Mouse (Mus musculus) hindbrain, embryonic 15.5 days (tissue): ENCODE results near the gene Slco1b2. TPM values are rescaled to one million over a fixed set of nuclear protein-coding genes. Genes with fewer than 3 reads are reported as not detected.

Source experiments
- ATAC-seq: fragments of 200-750 bp; cut with Nextera tagmentation; 2 replicates; pipeline ENCODE4 v1.8.0; 2017; ENCODE audit warnings: low read depth, moderate number of reproducible peaks, moderate TSS enrichment; ENCODE audit not compliant: low FRiP score
- H3K27ac ChIP-seq: fragments of 300-500 bp; sonication (generic); replicated peaks from 2 replicates; pipeline ENCODE4 v1.5.1; 2015; ENCODE audit warnings: mild to moderate bottlenecking, inconsistent platforms
- H3K27me3 ChIP-seq: fragments of 300-500 bp; sonication (generic); 2 replicates; pipeline ENCODE4 v1.6.1; 2015; ENCODE audit warnings: control low read depth, inconsistent platforms
- H3K36me3 ChIP-seq: fragments of 300-500 bp; sonication (generic); 2 replicates; pipeline ENCODE4 v1.6.1; 2015; ENCODE audit warnings: control low read depth, inconsistent platforms
- H3K4me1 ChIP-seq: fragments of 300-500 bp; sonication (generic); replicated peaks from 2 replicates; pipeline ENCODE4 v1.6.1; 2015; ENCODE audit warnings: control low read depth, inconsistent platforms
- H3K4me2 ChIP-seq: fragments of 300-500 bp; sonication (generic); 2 replicates; pipeline ENCODE4 v1.6.1; 2015; ENCODE audit warnings: moderate library complexity, mild to moderate bottlenecking, inconsistent platforms
- H3K4me3 ChIP-seq: fragments of 300-500 bp; sonication (generic); 2 replicates; pipeline ENCODE4 v1.5.1; 2015; ENCODE audit warnings: mild to moderate bottlenecking, inconsistent platforms
- H3K9ac ChIP-seq: fragments of 300-500 bp; sonication (generic); 2 replicates; pipeline ENCODE4 v1.6.1; 2015; ENCODE audit warnings: inconsistent platforms
- H3K9me3 ChIP-seq: fragments of 300-500 bp; sonication (generic); 2 replicates; pipeline ENCODE4 v1.6.1; 2016; ENCODE audit warnings: control low read depth, inconsistent platforms
- WGBS: fragments of 180-500 bp; shearing (Covaris S2); methylation state at CpG from one replicate; pipeline ENCODE4 v1.1.7; 2015; 5-methylcytosine and 5-hydroxymethylcytosine counted together
- polyA plus RNA-seq: library from polyadenylated mRNA; unstranded; fragments of >200 nt; fragmentation: Nextera tagmentation; extraction: Ambion mirVana; gene quantifications from 2 replicates; pipeline ENCODE4 v1.2.1, GENCODE M21; 2015

Gene Slco1b2
- polyA plus RNA-seq, 1 experiment from 2014 or later: not detected

- H3K4me2 ChIP-seq: no peak overlapping the region
- WGBS: 72% methylated on average over 4 of the region's 4 CpGs
- no peak overlapping the region for H3K9ac ChIP-seq
- no peak overlapping the region for H3K4me3 ChIP-seq
- no peaks in the 10 kb centered on the region for H3K9me3 ChIP-seq
- H3K36me3 ChIP-seq: no peaks in the 10 kb centered on the region
- no peaks in the 10 kb centered on the region for H3K4me1 ChIP-seq
- no peaks in the 10 kb centered on the region for H3K27me3 ChIP-seq
- H3K27ac ChIP-seq: no peak overlapping the region
- ATAC-seq: no peak
Measured at GRCm38 (mm10) chr6:141687008-141687407, 57.7 kb downstream of the Slco1b2 start.

GRCm38 (mm10) chr6:141691246-141691645 is 61.9 kb downstream of the Slco1b2 start:
- Histone ChIP-seq H3K4me3 (no peak overlapping the region), H3K27ac (no peak overlapping the region), H3K36me3 (no peaks in the 10 kb centered on the region), H3K4me1 (no peaks in the 10 kb centered on the region), H3K27me3 (no peaks in the 10 kb centered on the region), H3K4me2 (no peak overlapping the region), H3K9me3 (no peaks in the 10 kb centered on the region), H3K9ac (no peak overlapping the region)
- ATAC-seq: no peak

Other genes starting within 250 kb of the Slco1b2 start
- 15.6 and 18.9 TPM in 2 replicates for gene Slco1c1, start 105.2 kb upstream of the Slco1b2 start, polyA plus RNA-seq
- gene Gm5724, start 144.3 kb downstream of the Slco1b2 start, polyA plus RNA-seq: not detected in 2 replicates
- gene Slco1a4, start 226.7 kb downstream of the Slco1b2 start, polyA plus RNA-seq: 3.1 and 4.1 TPM in 2 replicates